Mouse (Mus musculus) midbrain, embryonic 11.5 days (tissue): Measurements from ENCODE around the gene Pabpn1l. TPM values are rescaled to one million over a fixed set of nuclear protein-coding genes. Genes with fewer than 3 reads are reported as not detected.

Experiments
- ATAC-seq: fragments of 200-750 bp; cut with Nextera tagmentation; 2 replicates; pipeline ENCODE4 v1.8.0; 2017; ENCODE audit warnings: moderate TSS enrichment, moderate library complexity; ENCODE audit not compliant: low FRiP score
- DNase-seq: peaks from one replicate; pipeline ENCODE4 v3.0.0; 2015; ENCODE audit warnings: low spot score; ENCODE audit errors: missing footprints
- H3K27ac ChIP-seq: fragments of 300-500 bp; sonication (generic); 2 replicates; pipeline ENCODE4 v1.5.1; 2014; ENCODE audit warnings: low read depth, low read length
- H3K27me3 ChIP-seq: fragments of 300-500 bp; sonication (generic); 2 replicates; pipeline ENCODE4 v1.6.1; 2014; ENCODE audit warnings: mild to moderate bottlenecking, low read length, moderate library complexity, mixed read lengths; ENCODE audit not compliant: control insufficient read depth, insufficient read depth
- H3K36me3 ChIP-seq: fragments of 300-500 bp; sonication (generic); 2 replicates; pipeline ENCODE4 v1.6.1; 2014; ENCODE audit warnings: mild to moderate bottlenecking, low read length, moderate library complexity, mixed read lengths; ENCODE audit not compliant: control insufficient read depth, insufficient read depth
- H3K4me1 ChIP-seq: fragments of 300-500 bp; sonication (generic); 2 replicates; pipeline ENCODE4 v1.6.1; 2014; ENCODE audit warnings: low read length; ENCODE audit not compliant: control insufficient read depth, insufficient read depth
- H3K4me2 ChIP-seq: fragments of 300-500 bp; sonication (generic); 2 replicates; pipeline ENCODE4 v1.6.1; 2014; ENCODE audit warnings: mild to moderate bottlenecking, moderate library complexity
- H3K4me3 ChIP-seq: fragments of 300-500 bp; sonication (generic); 2 replicates; pipeline ENCODE4 v1.5.1; 2014; ENCODE audit warnings: low read depth, low read length
- H3K9ac ChIP-seq: fragments of 300-500 bp; sonication (generic); 2 replicates; pipeline ENCODE4 v1.6.1; 2014; ENCODE audit warnings: low read length
- H3K9me3 ChIP-seq: fragments of 300-500 bp; sonication (generic); 2 replicates; pipeline ENCODE4 v1.6.1; 2016; ENCODE audit warnings: low read length; ENCODE audit not compliant: control insufficient read depth
- WGBS: fragments of 180-500 bp; shearing (Covaris S2); extraction: QIAGEN DNeasy Blood & Tissue Kit; methylation state at CpG from one replicate; pipeline ENCODE4 v1.1.7; 2014; 5-methylcytosine and 5-hydroxymethylcytosine counted together
- polyA plus RNA-seq: library from polyadenylated mRNA; unstranded; fragments of >200 nt; fragmentation: Nextera tagmentation; extraction: Ambion mirVana; gene quantifications from 2 replicates; pipeline ENCODE4 v1.2.1, GENCODE M21; 2014

The Pabpn1l gene
- polyA plus RNA-seq, 1 experiment from 2014 or later: not detected

GRCm38 (mm10) chr8:122593783-122594507 is 28.6 kb downstream of the Pabpn1l start:
- H3K4me2 ChIP-seq: no peak overlapping the region
- no peaks in the 10 kb centered on the region for H3K36me3 ChIP-seq
- H3K9me3 ChIP-seq: no peaks in the 10 kb centered on the region
- no peak for DNase-seq
- no peaks in the 10 kb centered on the region for H3K27me3 ChIP-seq
- H3K4me3 ChIP-seq: no peak overlapping the region
- no peak overlapping the region for H3K27ac ChIP-seq
- no peak for ATAC-seq
- H3K9ac ChIP-seq: no peak overlapping the region
- 92% methylated on average over 19 of the region's 19 CpGs for WGBS
- no peaks in the 10 kb centered on the region for H3K4me1 ChIP-seq

GRCm38 (mm10) chr8:122593240-122593639 is 29.3 kb downstream of the Pabpn1l start:
- Histone ChIP-seq H3K4me2 (no peak overlapping the region), H3K36me3 (no peaks in the 10 kb centered on the region), H3K27me3 (no peaks in the 10 kb centered on the region), H3K4me1 (no peaks in the 10 kb centered on the region), H3K4me3 (no peak overlapping the region), H3K9me3 (no peaks in the 10 kb centered on the region), H3K27ac (no peak overlapping the region), H3K9ac (no peak overlapping the region)
- WGBS: 78% methylated on average over 12 of the region's 12 CpGs
- no peak for ATAC-seq
- no peak for DNase-seq

- no peak for ATAC-seq
- Histone ChIP-seq H3K4me2 (no peak overlapping the region), H3K4me1 (no peaks in the 10 kb centered on the region), H3K9me3 (no peaks in the 10 kb centered on the region), H3K27ac (no peak overlapping the region), H3K36me3 (no peaks in the 10 kb centered on the region), H3K27me3 (no peaks in the 10 kb centered on the region), H3K9ac (no peak overlapping the region), H3K4me3 (no peak overlapping the region)
- DNase-seq: no peak
- 87% methylated on average over 9 of the region's 10 CpGs for WGBS
These were observed 35.8 kb downstream of the Pabpn1l start for GRCm38 (mm10) chr8:122586749-122587148.

- no peak overlapping the region for H3K27ac ChIP-seq
- H3K9ac ChIP-seq: no peak overlapping the region
- WGBS: 74% methylated on average over 7 of the region's 7 CpGs
- no peak overlapping the region for H3K4me2 ChIP-seq
- H3K4me1 ChIP-seq: no peaks in the 10 kb centered on the region
- no peaks in the 10 kb centered on the region for H3K36me3 ChIP-seq
- ATAC-seq (no peak), DNase-seq (no peak)
- no peak overlapping the region for H3K4me3 ChIP-seq
- H3K9me3 ChIP-seq: no peaks in the 10 kb centered on the region
- H3K27me3 ChIP-seq: no peaks in the 10 kb centered on the region
These were observed 36.4 kb downstream of the Pabpn1l start for GRCm38 (mm10) chr8:122586171-122586570.

GRCm38 (mm10) chr8:122585411-122585891 is 37.1 kb downstream of the Pabpn1l start:
- 73% methylated on average over 14 of the region's 14 CpGs for WGBS
- DNase-seq (no peak), ATAC-seq (no peak)
- Histone ChIP-seq H3K27ac (no peak overlapping the region), H3K4me2 (no peak overlapping the region), H3K36me3 (no peaks in the 10 kb centered on the region), H3K9me3 (no peaks in the 10 kb centered on the region), H3K9ac (no peak overlapping the region), H3K4me3 (no peak overlapping the region), H3K4me1 (no peaks in the 10 kb centered on the region), H3K27me3 (no peaks in the 10 kb centered on the region)

GRCm38 (mm10) chr8:122584981-122585380 is 37.6 kb downstream of the Pabpn1l start:
- no peak for DNase-seq
- H3K36me3 ChIP-seq: no peaks in the 10 kb centered on the region
- no peak for ATAC-seq
- H3K4me3 ChIP-seq: no peak overlapping the region
- H3K9ac ChIP-seq: no peak overlapping the region
- no peaks in the 10 kb centered on the region for H3K4me1 ChIP-seq
- H3K27ac ChIP-seq: no peak overlapping the region
- 86% methylated on average over 9 of the region's 9 CpGs for WGBS
- no peaks in the 10 kb centered on the region for H3K27me3 ChIP-seq
- H3K4me2 ChIP-seq: no peak overlapping the region
- H3K9me3 ChIP-seq: no peaks in the 10 kb centered on the region

- H3K9me3 ChIP-seq: no peaks in the 10 kb centered on the region
- no peak overlapping the region for H3K9ac ChIP-seq
These were observed 41.6 kb downstream of the Pabpn1l start for GRCm38 (mm10) chr8:122580926-122581325.

GRCm38 (mm10) chr8:122579196-122579595 is 43.3 kb downstream of the Pabpn1l start:
- no peak overlapping the region for H3K27ac ChIP-seq
- no peak for ATAC-seq
- 0 out of 2 replicates have a peak, but pooled peaks cover under 1% of the 10 kb centered on the region for H3K36me3 ChIP-seq
- H3K4me3 ChIP-seq: no peak overlapping the region
- no peak overlapping the region for H3K4me2 ChIP-seq
- H3K27me3 ChIP-seq: no peaks in the 10 kb centered on the region
- no peaks in the 10 kb centered on the region for H3K9me3 ChIP-seq
- H3K9ac ChIP-seq: no peak overlapping the region
- H3K4me1 ChIP-seq: peaks cover 22% of the 10 kb centered on the region
- WGBS: 37% methylated on average over 7 of the region's 7 CpGs
- no peak for DNase-seq

More at GRCm38 (mm10) chr8:122580926-122581325, 41.6 kb downstream of the Pabpn1l start:
- Histone ChIP-seq H3K27me3 (no peaks in the 10 kb centered on the region), H3K4me3 (no peak overlapping the region), H3K4me1 (peaks cover 10% of the 10 kb centered on the region), H3K27ac (no peak overlapping the region), H3K36me3 (no peaks in the 10 kb centered on the region), H3K4me2 (no peak overlapping the region)
- 78% methylated on average over 13 of the region's 15 CpGs for WGBS
- no peak for DNase-seq
- ATAC-seq: no peak

- Histone ChIP-seq H3K36me3 (peaks cover 5% of the 10 kb centered on the region), H3K4me3 (peak overlapping the region; percentile 66; the same call in 1 of the 2 replicates), H3K27me3 (no peaks in the 10 kb centered on the region), H3K9ac (peak overlapping the region; percentile 86), H3K27ac (no peak overlapping the region), H3K4me2 (peak overlapping the region; percentile 84), H3K9me3 (no peaks in the 10 kb centered on the region), H3K4me1 (peaks cover 22% of the 10 kb centered on the region)
- 45% methylated on average over 10 of the region's 10 CpGs for WGBS
- ATAC-seq (peak; percentile 15), DNase-seq (no peak)
These were observed 45.4 kb downstream of the Pabpn1l start for GRCm38 (mm10) chr8:122577116-122577515.
